Mouse (Mus musculus): ENCODE data around the gene Bahd1. TPM values are rescaled to one million over a fixed set of nuclear protein-coding genes. Genes with fewer than 3 reads are reported as not detected.

Gene Bahd1
- total RNA-seq, 1 experiment = 7.7 TPM

DNA sequence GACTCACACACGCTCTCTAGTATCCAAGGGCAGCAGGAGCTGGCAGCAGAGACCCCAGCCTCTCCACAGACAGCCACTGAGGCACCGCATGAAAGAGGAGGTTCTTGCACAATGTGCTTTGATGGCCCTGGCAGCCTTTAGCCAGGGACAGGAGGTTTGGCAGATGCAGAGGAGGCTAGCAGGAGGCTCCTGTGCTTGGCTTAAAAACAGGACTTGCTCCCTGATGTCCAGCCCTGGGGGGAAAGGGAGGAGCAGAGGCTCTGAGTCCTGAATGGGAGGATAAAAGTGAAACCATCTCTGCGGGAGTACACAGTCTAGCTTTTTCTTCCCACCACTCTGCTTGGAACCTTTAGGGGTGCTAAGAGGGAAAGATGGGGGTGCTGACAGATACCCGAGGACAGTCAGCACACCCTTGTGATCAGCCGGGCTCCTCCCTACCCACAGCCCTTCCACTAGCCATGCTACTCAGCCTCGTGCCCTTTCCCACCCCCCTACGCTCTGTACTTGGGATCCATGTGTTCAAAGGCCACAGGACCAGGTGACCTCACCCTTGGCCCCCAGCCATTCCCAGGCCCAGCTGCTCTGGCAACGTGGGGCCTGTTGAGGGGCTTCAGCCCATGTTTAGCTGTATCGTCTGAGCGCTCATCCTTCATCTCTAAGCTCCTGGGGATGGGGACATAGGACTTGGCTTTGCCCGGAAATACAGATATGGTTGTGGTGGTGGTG lies 13.5 kb downstream of the Bahd1 start:
- no peak for TF ChIP-seq MAFK (IDR thresholded peaks at IDR 0.05; ENCODE audit: insufficient read depth, low read depth, low read length)
- no peak for TF ChIP-seq ZNF384 (IDR thresholded peaks at IDR 0.05; ENCODE audit: low read depth, low read length)
- TF ChIP-seq CHD2 (IDR thresholded peaks at IDR 0.05; ENCODE audit: low read depth, low read length) = no peak
- no peak for TF ChIP-seq HCFC1 (IDR thresholded peaks at IDR 0.05; ENCODE audit: borderline replicate concordance, insufficient read depth, low read length)
- no peak for TF ChIP-seq ZC3H11A (IDR thresholded peaks at IDR 0.05; ENCODE audit: borderline replicate concordance, low read depth, low read length)
- DNase-seq (ENCODE audit: low read depth, low spot score) = no peak
- in situ Hi-C loops (cut with MboI; ENCODE audit: low sequenced_read_pairs in 2 of 2, unreplicated experiment in 2 of 2) = no loop called here
- Histone ChIP-seq H3K9ac (ENCODE audit: insufficient read depth, low read depth, low read length, poor library complexity, severe bottlenecking) (no peak overlapping the region), H3K4me1 (ENCODE audit: control insufficient read depth in 2 of 2, insufficient read depth in 2 of 2, low read length in 2 of 2, poor library complexity in 1 of 2) (peaks cover 0 to 9% of the 10 kb centered on the region in 2 experiments; a peak in 1 of 4 replicates), H3K27ac (ENCODE audit: insufficient read depth, low read depth, low read length, poor library complexity, severe bottlenecking) (no peak overlapping the region), H3K36me3 (ENCODE audit: control insufficient read depth, insufficient read depth, low read length, poor library complexity, severe bottlenecking) (peaks cover 6% of the 10 kb centered on the region; the same call in 1 of the 2 replicates), H3K9me3 (ENCODE audit: control insufficient read depth, insufficient read depth, low read depth, low read length) (no peaks in the 10 kb centered on the region), H3K4me3 (ENCODE audit: insufficient read depth in 1 of 2, low read depth in 1 of 2, low read length in 2 of 2, poor library complexity in 1 of 2, severe bottlenecking in 1 of 2) (no peak overlapping the region)

DNA sequence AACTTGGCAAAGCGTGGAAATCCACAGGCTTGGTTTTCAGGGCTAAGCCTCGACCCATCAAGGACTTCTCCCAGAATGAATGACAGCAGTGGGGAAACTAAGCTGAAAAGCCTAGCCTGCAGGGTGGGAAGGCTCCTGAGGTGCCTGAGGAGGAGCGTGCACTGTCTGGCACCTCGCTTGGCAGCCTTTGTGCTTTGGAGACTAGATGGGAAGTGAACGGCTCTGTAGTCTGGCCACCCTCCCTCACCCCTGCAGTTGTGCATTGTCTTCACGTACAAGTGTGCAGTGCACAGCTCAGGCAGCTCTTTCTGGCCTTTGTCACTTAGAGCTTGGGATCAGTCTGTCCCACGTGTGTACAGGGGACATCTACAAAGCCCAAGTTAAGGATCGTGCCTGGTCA lies 14.5 kb downstream of the Bahd1 start:
- H3K4me3 ChIP-seq (ENCODE audit: insufficient read depth in 1 of 2, low read depth in 1 of 2, low read length in 2 of 2, poor library complexity in 1 of 2, severe bottlenecking in 1 of 2) = no peak overlapping the region
- H3K4me1 ChIP-seq (ENCODE audit: control insufficient read depth in 2 of 2, insufficient read depth in 2 of 2, low read length in 2 of 2, poor library complexity in 1 of 2) = peaks cover 0 to 10% of the 10 kb centered on the region in 2 experiments; a peak in 1 of 4 replicates
- H3K27ac ChIP-seq (ENCODE audit: insufficient read depth, low read depth, low read length, poor library complexity, severe bottlenecking) = no peak overlapping the region
- TF ChIP-seq ZC3H11A (IDR thresholded peaks at IDR 0.05; ENCODE audit: borderline replicate concordance, low read depth, low read length) = no peak
- in situ Hi-C loops (cut with MboI; ENCODE audit: low sequenced_read_pairs in 2 of 2, unreplicated experiment in 2 of 2) = no loop called here
- H3K9ac ChIP-seq (ENCODE audit: insufficient read depth, low read depth, low read length, poor library complexity, severe bottlenecking) = no peak overlapping the region
- DNase-seq (ENCODE audit: low read depth, low spot score) = no peak
- H3K9me3 ChIP-seq (ENCODE audit: control insufficient read depth, insufficient read depth, low read depth, low read length) = no peaks in the 10 kb centered on the region
- H3K36me3 ChIP-seq (ENCODE audit: control insufficient read depth, insufficient read depth, low read length, poor library complexity, severe bottlenecking) = peaks cover 8% of the 10 kb centered on the region; the same call in 1 of the 2 replicates

DNA sequence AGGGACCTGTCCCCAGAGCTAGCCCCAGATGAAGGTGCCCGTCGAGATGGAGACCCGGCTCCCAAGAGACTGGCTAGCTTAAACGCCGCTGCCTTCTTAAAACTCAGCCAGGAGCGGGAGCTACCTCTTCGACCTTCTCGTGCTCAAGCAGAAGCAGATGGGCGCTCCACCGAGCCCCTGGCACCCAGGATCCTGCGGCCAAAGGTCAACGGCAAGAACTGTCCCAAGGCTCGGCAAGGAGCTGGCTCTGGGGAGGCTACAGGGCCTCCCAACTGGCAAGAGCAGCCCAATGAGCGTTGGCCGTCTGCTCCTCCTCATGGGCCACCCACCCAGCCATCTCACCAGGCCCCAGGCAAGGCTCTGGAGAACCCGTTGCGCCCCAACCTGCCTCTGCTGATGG lies 16.3 kb downstream of the Bahd1 start:
- H3K9ac ChIP-seq (ENCODE audit: insufficient read depth, low read depth, low read length, poor library complexity, severe bottlenecking) = no peak overlapping the region
- H3K4me1 ChIP-seq (ENCODE audit: control insufficient read depth in 2 of 2, insufficient read depth in 2 of 2, low read length in 2 of 2, poor library complexity in 1 of 2) = peaks cover 0 to 4% of the 10 kb centered on the region in 2 experiments; a peak in 1 of 4 replicates

GRCm38 (mm10) chr2:118918543-118918942 lies 18.4 kb downstream of the Bahd1 start:
- H3K9ac ChIP-seq (ENCODE audit: insufficient read depth, low read depth, low read length, poor library complexity, severe bottlenecking) = no peak overlapping the region
- in situ Hi-C loops (cut with MboI; ENCODE audit: low sequenced_read_pairs in 2 of 2, unreplicated experiment in 2 of 2) = no loop called here

More for the DNA sequence above, 16.3 kb downstream of the Bahd1 start:
- Histone ChIP-seq H3K4me3 (ENCODE audit: insufficient read depth in 1 of 2, low read depth in 1 of 2, low read length in 2 of 2, poor library complexity in 1 of 2, severe bottlenecking in 1 of 2) (peak overlapping the region in 1 of 2 experiments; percentile 21; a peak in 1 of 4 replicates), H3K9me3 (ENCODE audit: control insufficient read depth, insufficient read depth, low read depth, low read length) (no peaks in the 10 kb centered on the region), H3K36me3 (ENCODE audit: control insufficient read depth, insufficient read depth, low read length, poor library complexity, severe bottlenecking) (peaks cover 19% of the 10 kb centered on the region; the same call in 1 of the 2 replicates), H3K27ac (ENCODE audit: insufficient read depth, low read depth, low read length, poor library complexity, severe bottlenecking) (no peak overlapping the region)
- no peak for DNase-seq (ENCODE audit: low read depth, low spot score)
- no peak for TF ChIP-seq ZNF384 (IDR thresholded peaks at IDR 0.05; ENCODE audit: low read depth, low read length)
- TF ChIP-seq MAFK (IDR thresholded peaks at IDR 0.05; ENCODE audit: insufficient read depth, low read depth, low read length) = no peak
- no peak for TF ChIP-seq ZC3H11A (IDR thresholded peaks at IDR 0.05; ENCODE audit: borderline replicate concordance, low read depth, low read length)
- no peak for TF ChIP-seq CHD2 (IDR thresholded peaks at IDR 0.05; ENCODE audit: low read depth, low read length)
- no peak for TF ChIP-seq HCFC1 (IDR thresholded peaks at IDR 0.05; ENCODE audit: borderline replicate concordance, insufficient read depth, low read length)
- in situ Hi-C loops (cut with MboI; ENCODE audit: low sequenced_read_pairs in 2 of 2, unreplicated experiment in 2 of 2) = no loop called here

More at GRCm38 (mm10) chr2:118918543-118918942, 18.4 kb downstream of the Bahd1 start:
- H3K4me1 ChIP-seq (ENCODE audit: control insufficient read depth in 2 of 2, insufficient read depth in 2 of 2, low read length in 2 of 2, poor library complexity in 1 of 2) = peaks cover 0 to 2% of the 10 kb centered on the region in 2 experiments; a peak in 1 of 4 replicates
- no peak overlapping the region for H3K4me3 ChIP-seq (ENCODE audit: insufficient read depth in 1 of 2, low read depth in 1 of 2, low read length in 2 of 2, poor library complexity in 1 of 2, severe bottlenecking in 1 of 2)
- H3K9me3 ChIP-seq (ENCODE audit: control insufficient read depth, insufficient read depth, low read depth, low read length) = no peaks in the 10 kb centered on the region
- TF ChIP-seq ZC3H11A (IDR thresholded peaks at IDR 0.05; ENCODE audit: borderline replicate concordance, low read depth, low read length) = no peak
- TF ChIP-seq MAFK (IDR thresholded peaks at IDR 0.05; ENCODE audit: insufficient read depth, low read depth, low read length) = no peak
- TF ChIP-seq CHD2 (IDR thresholded peaks at IDR 0.05; ENCODE audit: low read depth, low read length) = no peak
- no peak for TF ChIP-seq ZNF384 (IDR thresholded peaks at IDR 0.05; ENCODE audit: low read depth, low read length)
- TF ChIP-seq HCFC1 (IDR thresholded peaks at IDR 0.05; ENCODE audit: borderline replicate concordance, insufficient read depth, low read length) = no peak
- DNase-seq (ENCODE audit: low read depth, low spot score) = no peak
- no peak overlapping the region for H3K27ac ChIP-seq (ENCODE audit: insufficient read depth, low read depth, low read length, poor library complexity, severe bottlenecking)
- peaks cover 26% of the 10 kb centered on the region; the same call in 1 of the 2 replicates for H3K36me3 ChIP-seq (ENCODE audit: control insufficient read depth, insufficient read depth, low read length, poor library complexity, severe bottlenecking)

Data from ES-E14 (cell line).